Mouse (Mus musculus): ENCODE measurements around the gene Fbxl17. TPM values are rescaled to one million over a fixed set of nuclear protein-coding genes. Genes with fewer than 3 reads are reported as not detected.

Gene Fbxl17
- polyA plus RNA-seq, 1 experiment = 5.9 TPM

GRCm38 (mm10) chr17:63370977-63371376 is 128.8 kb downstream of the Fbxl17 start:
- Histone ChIP-seq H3K27me3 (ENCODE audit: control insufficient read depth, insufficient read depth, low read length) (no peaks in the 10 kb centered on the region), H3K4me3 (ENCODE audit: low read depth, low read length) (no peak overlapping the region), H3K4me1 (ENCODE audit: control insufficient read depth, insufficient read depth, insufficient read length, low read length) (0 out of 2 replicates have a peak, but pooled peaks cover 2% of the 10 kb centered on the region), H3K36me3 (ENCODE audit: control insufficient read depth, insufficient read depth, low read length) (no peaks in the 10 kb centered on the region), H3K27ac (ENCODE audit: insufficient read depth, low read depth, low read length) (peak overlapping the region; percentile 53; the same call in 1 of the 2 replicates)
- 81% methylated on average over 3 of the region's 3 CpGs for WGBS
- TF ChIP-seq POLR2A (IDR thresholded peaks at IDR 0.05; ENCODE audit: low read depth, low read length) = no peak
- no peak for TF ChIP-seq CTCF (IDR thresholded peaks at IDR 0.05; ENCODE audit: extremely low read depth, insufficient read length, insufficient replicate concordance, low read depth, low read length)

- WGBS = 83% methylated on average over 8 of the region's 8 CpGs
- H3K36me3 ChIP-seq (ENCODE audit: control insufficient read depth, insufficient read depth, low read length) = no peaks in the 10 kb centered on the region
- no peaks in the 10 kb centered on the region for H3K27me3 ChIP-seq (ENCODE audit: control insufficient read depth, insufficient read depth, low read length)
- 0 out of 2 replicates have a peak, but pooled peaks cover 2% of the 10 kb centered on the region for H3K4me1 ChIP-seq (ENCODE audit: control insufficient read depth, insufficient read depth, insufficient read length, low read length)
- no peak for TF ChIP-seq POLR2A (IDR thresholded peaks at IDR 0.05; ENCODE audit: low read depth, low read length)
- TF ChIP-seq CTCF (IDR thresholded peaks at IDR 0.05; ENCODE audit: extremely low read depth, insufficient read length, insufficient replicate concordance, low read depth, low read length) = no peak
- H3K27ac ChIP-seq (ENCODE audit: insufficient read depth, low read depth, low read length) = peak overlapping the region; percentile 59; the same call in 1 of the 2 replicates
- no peak overlapping the region for H3K4me3 ChIP-seq (ENCODE audit: low read depth, low read length)
These were observed 130.0 kb downstream of the Fbxl17 start for GRCm38 (mm10) chr17:63369631-63370310.

- H3K27me3 ChIP-seq (ENCODE audit: control insufficient read depth, insufficient read depth, low read length) = no peaks in the 10 kb centered on the region
- H3K27ac ChIP-seq (ENCODE audit: insufficient read depth, low read depth, low read length) = no peak overlapping the region
- 0 out of 2 replicates have a peak, but pooled peaks cover 5% of the 10 kb centered on the region for H3K4me1 ChIP-seq (ENCODE audit: control insufficient read depth, insufficient read depth, insufficient read length, low read length)
- WGBS = 87% methylated on average over 6 of the region's 6 CpGs
- H3K4me3 ChIP-seq (ENCODE audit: low read depth, low read length) = no peak overlapping the region
- H3K36me3 ChIP-seq (ENCODE audit: control insufficient read depth, insufficient read depth, low read length) = no peaks in the 10 kb centered on the region
- TF ChIP-seq CTCF (IDR thresholded peaks at IDR 0.05; ENCODE audit: extremely low read depth, insufficient read length, insufficient replicate concordance, low read depth, low read length) = no peak
- no peak for TF ChIP-seq POLR2A (IDR thresholded peaks at IDR 0.05; ENCODE audit: low read depth, low read length)
These were observed 132.3 kb downstream of the Fbxl17 start for GRCm38 (mm10) chr17:63367476-63367875.

- no peak for TF ChIP-seq POLR2A (IDR thresholded peaks at IDR 0.05; ENCODE audit: low read depth, low read length)
- no peak for TF ChIP-seq CTCF (IDR thresholded peaks at IDR 0.05; ENCODE audit: extremely low read depth, insufficient read length, insufficient replicate concordance, low read depth, low read length)
- Histone ChIP-seq H3K4me3 (ENCODE audit: low read depth, low read length) (no peak overlapping the region), H3K36me3 (ENCODE audit: control insufficient read depth, insufficient read depth, low read length) (no peaks in the 10 kb centered on the region), H3K27me3 (ENCODE audit: control insufficient read depth, insufficient read depth, low read length) (no peaks in the 10 kb centered on the region), H3K27ac (ENCODE audit: insufficient read depth, low read depth, low read length) (no peak overlapping the region), H3K4me1 (ENCODE audit: control insufficient read depth, insufficient read depth, insufficient read length, low read length) (0 out of 2 replicates have a peak, but pooled peaks cover 5% of the 10 kb centered on the region)
- WGBS = 84% methylated on average over 11 of the region's 11 CpGs
These were observed 133.8 kb downstream of the Fbxl17 start for GRCm38 (mm10) chr17:63366045-63366444.

- peaks cover 4% of the 10 kb centered on the region; the same call in 1 of the 2 replicates for H3K4me1 ChIP-seq (ENCODE audit: control insufficient read depth, insufficient read depth, insufficient read length, low read length)
- H3K4me3 ChIP-seq (ENCODE audit: low read depth, low read length) = no peak overlapping the region
- no peaks in the 10 kb centered on the region for H3K27me3 ChIP-seq (ENCODE audit: control insufficient read depth, insufficient read depth, low read length)
- no peaks in the 10 kb centered on the region for H3K36me3 ChIP-seq (ENCODE audit: control insufficient read depth, insufficient read depth, low read length)
- TF ChIP-seq POLR2A (IDR thresholded peaks at IDR 0.05; ENCODE audit: low read depth, low read length) = no peak
- TF ChIP-seq CTCF (IDR thresholded peaks at IDR 0.05; ENCODE audit: extremely low read depth, insufficient read length, insufficient replicate concordance, low read depth, low read length) = no peak
- no peak overlapping the region for H3K27ac ChIP-seq (ENCODE audit: insufficient read depth, low read depth, low read length)
- WGBS = 92% methylated on average over 7 of the region's 7 CpGs
These were observed 135.2 kb downstream of the Fbxl17 start for GRCm38 (mm10) chr17:63364605-63365004.

- Histone ChIP-seq H3K4me3 (ENCODE audit: low read depth, low read length) (no peak overlapping the region), H3K27me3 (ENCODE audit: control insufficient read depth, insufficient read depth, low read length) (no peaks in the 10 kb centered on the region), H3K36me3 (ENCODE audit: control insufficient read depth, insufficient read depth, low read length) (no peaks in the 10 kb centered on the region), H3K4me1 (ENCODE audit: control insufficient read depth, insufficient read depth, insufficient read length, low read length) (peaks cover 18% of the 10 kb centered on the region), H3K27ac (ENCODE audit: insufficient read depth, low read depth, low read length) (no peak overlapping the region)
- no peak for TF ChIP-seq CTCF (IDR thresholded peaks at IDR 0.05; ENCODE audit: extremely low read depth, insufficient read length, insufficient replicate concordance, low read depth, low read length)
- TF ChIP-seq POLR2A (IDR thresholded peaks at IDR 0.05; ENCODE audit: low read depth, low read length) = no peak
- WGBS = 89% methylated on average over 3 of the region's 3 CpGs
These were observed 137.6 kb downstream of the Fbxl17 start for GRCm38 (mm10) chr17:63362196-63362595.

- no peak for TF ChIP-seq CTCF (IDR thresholded peaks at IDR 0.05; ENCODE audit: extremely low read depth, insufficient read length, insufficient replicate concordance, low read depth, low read length)
- TF ChIP-seq POLR2A (IDR thresholded peaks at IDR 0.05; ENCODE audit: low read depth, low read length) = no peak
These were observed 138.1 kb downstream of the Fbxl17 start for GRCm38 (mm10) chr17:63361679-63362078.

More at GRCm38 (mm10) chr17:63361679-63362078, 138.1 kb downstream of the Fbxl17 start:
- Histone ChIP-seq H3K27ac (ENCODE audit: insufficient read depth, low read depth, low read length) (no peak overlapping the region), H3K36me3 (ENCODE audit: control insufficient read depth, insufficient read depth, low read length) (no peaks in the 10 kb centered on the region), H3K27me3 (ENCODE audit: control insufficient read depth, insufficient read depth, low read length) (no peaks in the 10 kb centered on the region), H3K4me3 (ENCODE audit: low read depth, low read length) (no peak overlapping the region), H3K4me1 (ENCODE audit: control insufficient read depth, insufficient read depth, insufficient read length, low read length) (peaks cover 18% of the 10 kb centered on the region)
- WGBS = 89% methylated on average over 9 of the region's 9 CpGs

All from small intestine, adult 2 months (tissue).